Mouse (Mus musculus) lung, postnatal 0 days (tissue): ENCODE measurements around the gene Sec22b. TPM values are rescaled to one million over a fixed set of nuclear protein-coding genes. Genes with fewer than 3 reads are reported as not detected.
A peak's percentile ranks its signal among the peaks of the same experiment; 100 is the strongest.

ENCODE experiments used
- ATAC-seq: fragments of 200-750 bp; cut with Nextera tagmentation; 2 replicates; pipeline ENCODE4 v1.8.0; 2017; ENCODE audit warnings: moderate library complexity
- DNase-seq: peaks from one replicate; pipeline ENCODE4 v3.0.0-alpha.2; 2016; ENCODE audit warnings: low spot score
- H3K27ac ChIP-seq: fragments of 300-500 bp; sonication (generic); 2 replicates; pipeline ENCODE4 v1.5.1; 2014; ENCODE audit warnings: antibody characterized with exemption, mild to moderate bottlenecking, low read length, mixed read lengths
- H3K27me3 ChIP-seq: fragments of 300-500 bp; sonication (generic); replicated peaks from 2 replicates; pipeline ENCODE4 v1.6.1; 2014; ENCODE audit warnings: low read length, mixed read lengths; ENCODE audit not compliant: insufficient read depth
- H3K36me3 ChIP-seq: fragments of 300-500 bp; sonication (generic); 2 replicates; pipeline ENCODE4 v1.6.1; 2014; ENCODE audit warnings: low read length, mixed read lengths; ENCODE audit not compliant: insufficient read depth
- H3K4me1 ChIP-seq: fragments of 300-500 bp; sonication (generic); 2 replicates; pipeline ENCODE4 v1.6.1; 2014; ENCODE audit warnings: antibody characterized with exemption, low read depth, low read length, mixed read lengths; ENCODE audit not compliant: insufficient read depth
- H3K4me2 ChIP-seq: fragments of 300-500 bp; sonication (generic); replicated peaks from 2 replicates; pipeline ENCODE4 v1.6.1; 2014; ENCODE audit warnings: low read depth, mild to moderate bottlenecking, low read length, moderate library complexity, mixed read lengths
- H3K4me3 ChIP-seq: fragments of 300-500 bp; sonication (generic); 2 replicates; pipeline ENCODE4 v1.5.1; 2014; ENCODE audit warnings: low read depth, low read length
- H3K9ac ChIP-seq: fragments of 300-500 bp; sonication (generic); replicated peaks from 2 replicates; pipeline ENCODE4 v1.6.1; 2014; ENCODE audit warnings: low read depth, mild to moderate bottlenecking
- H3K9me3 ChIP-seq: fragments of 300-500 bp; sonication (generic); 2 replicates; pipeline ENCODE4 v1.6.1; 2016; ENCODE audit warnings: low read length, mixed read lengths
- CTCF ChIP-seq: IDR thresholded peaks from 2 replicates; pipeline ENCODE4 v1.5.1; 2016; ENCODE audit warnings: antibody characterized with exemption, mild to moderate bottlenecking
- EP300 ChIP-seq: IDR thresholded peaks from 2 replicates; pipeline ENCODE4 v1.6.1; 2016; ENCODE audit warnings: antibody characterized with exemption, mild to moderate bottlenecking, control low read depth
- WGBS: fragments of 180-500 bp; shearing (Covaris S2); extraction: QIAGEN DNeasy Blood & Tissue Kit; methylation state at CpG from one replicate; pipeline ENCODE4 v1.1.7; 2014; 5-methylcytosine and 5-hydroxymethylcytosine counted together
- polyA plus RNA-seq: library from polyadenylated mRNA; unstranded; fragments of >200 nt; fragmentation: Nextera tagmentation; extraction: Ambion mirVana; gene quantifications from 2 replicates; pipeline ENCODE4 v1.2.1, GENCODE M21; 2015

The Sec22b gene
- polyA plus RNA-seq, 1 experiment from 2014 or later: 88.7 TPM

GRCm38 (mm10) chr3:97932131-97932530, 31.1 kb downstream of the Sec22b start:
- Histone ChIP-seq H3K27ac (no peak overlapping the region), H3K9ac (no peak overlapping the region), H3K4me3 (no peak overlapping the region), H3K4me1 (peaks cover 7% of the 10 kb centered on the region; the same call in 1 of the 2 replicates), H3K4me2 (peak overlapping the region; percentile 36), H3K27me3 (no peaks in the 10 kb centered on the region), H3K9me3 (no peaks in the 10 kb centered on the region), H3K36me3 (no peaks in the 10 kb centered on the region)
- WGBS: 13% methylated on average over 10 of the region's 10 CpGs
- ATAC-seq: no peak
- DNase-seq: peak; percentile 33
- TF ChIP-seq CTCF (no peak), EP300 (no peak)

- Histone ChIP-seq H3K4me3 (no peak overlapping the region), H3K36me3 (no peaks in the 10 kb centered on the region), H3K27me3 (no peaks in the 10 kb centered on the region), H3K4me2 (no peak overlapping the region), H3K27ac (no peak overlapping the region), H3K4me1 (peaks cover 7% of the 10 kb centered on the region; the same call in 1 of the 2 replicates), H3K9me3 (no peaks in the 10 kb centered on the region), H3K9ac (no peak overlapping the region)
- ATAC-seq (no peak), DNase-seq (no peak)
- 54% methylated on average over 11 of the region's 11 CpGs for WGBS
- TF ChIP-seq CTCF (no peak), EP300 (no peak)
These were observed 31.8 kb downstream of the Sec22b start for GRCm38 (mm10) chr3:97932771-97933170.

- Histone ChIP-seq H3K27me3 (no peaks in the 10 kb centered on the region), H3K4me3 (no peak overlapping the region), H3K4me2 (no peak overlapping the region), H3K9me3 (no peaks in the 10 kb centered on the region), H3K36me3 (no peaks in the 10 kb centered on the region), H3K27ac (no peak overlapping the region), H3K9ac (no peak overlapping the region), H3K4me1 (peaks cover 7% of the 10 kb centered on the region; the same call in 1 of the 2 replicates)
- ATAC-seq (0 out of 2 replicates have a peak, but pooled peaks have one; percentile 38), DNase-seq (peak; percentile 57)
- TF ChIP-seq EP300: no peak
- TF ChIP-seq CTCF: no peak
- WGBS: 47% methylated on average over 6 of the region's 6 CpGs
These were observed 32.3 kb downstream of the Sec22b start for GRCm38 (mm10) chr3:97933251-97933650.

- H3K4me1 ChIP-seq: peaks cover 7% of the 10 kb centered on the region; the same call in 1 of the 2 replicates
- no peak overlapping the region for H3K4me3 ChIP-seq
- no peak overlapping the region for H3K9ac ChIP-seq
- H3K36me3 ChIP-seq: no peaks in the 10 kb centered on the region
- H3K4me2 ChIP-seq: no peak overlapping the region
- WGBS: 66% methylated on average over 5 of the region's 5 CpGs
- ATAC-seq (no peak), DNase-seq (peak; percentile 39)
- H3K27me3 ChIP-seq: no peaks in the 10 kb centered on the region
- TF ChIP-seq EP300 (no peak), CTCF (no peak)
- no peaks in the 10 kb centered on the region for H3K9me3 ChIP-seq
- H3K27ac ChIP-seq: no peak overlapping the region
These were observed 32.8 kb downstream of the Sec22b start for GRCm38 (mm10) chr3:97933811-97934210.

GRCm38 (mm10) chr3:97934331-97935300, 33.6 kb downstream of the Sec22b start:
- whole genome bisulfite sequencing: 76% methylated on average over 6 of the region's 6 CpGs
- no peaks in the 10 kb centered on the region for H3K27me3 ChIP-seq
- ATAC-seq (peak; percentile 25; the same call in 1 of the 2 replicates), DNase-seq (no peak)
- H3K9ac ChIP-seq: no peak overlapping the region
- H3K4me1 ChIP-seq: peaks cover 7% of the 10 kb centered on the region; the same call in 1 of the 2 replicates
- H3K4me3 ChIP-seq: no peak overlapping the region
- no peak overlapping the region for H3K4me2 ChIP-seq
- H3K36me3 ChIP-seq: no peaks in the 10 kb centered on the region
- no peaks in the 10 kb centered on the region for H3K9me3 ChIP-seq
- H3K27ac ChIP-seq: no peak overlapping the region
- TF ChIP-seq EP300: no peak

- H3K4me3 ChIP-seq: no peak overlapping the region
- H3K4me1 ChIP-seq: peaks cover 12% of the 10 kb centered on the region
- TF ChIP-seq CTCF: peak; percentile 20; the same call in 1 of the 2 replicates
- no peak for TF ChIP-seq EP300
- no peak overlapping the region for H3K9ac ChIP-seq
- no peaks in the 10 kb centered on the region for H3K27me3 ChIP-seq
- no peak overlapping the region for H3K4me2 ChIP-seq
- no peak overlapping the region for H3K27ac ChIP-seq
- no peaks in the 10 kb centered on the region for H3K9me3 ChIP-seq
- DNase-seq (peak; percentile 38), ATAC-seq (no peak)
- WGBS: 40% methylated on average over 17 of the region's 17 CpGs
- H3K36me3 ChIP-seq: no peaks in the 10 kb centered on the region
These were observed 36.3 kb downstream of the Sec22b start for GRCm38 (mm10) chr3:97937068-97937944.
